Mouse (Mus musculus): ENCODE measurements around the gene Gucd1.
"Not testable (repeated sequence)": the region's sequence is repeated elsewhere in the genome, so short reads cannot be mapped to it uniquely, and the experiment has no call there.

The Gucd1 gene
- long read RNA-seq, experiment 1, partial matches to known transcripts, result 0 of 4 reads
- long read RNA-seq, experiment 1, other reads (novel, unspliced or antisense), result 1 of 4 reads
- long read RNA-seq, experiment 2, partial matches to known transcripts, result 1 of 3 reads
- long read RNA-seq, experiment 2, other reads (novel, unspliced or antisense), result 0 of 3 reads

- intact Hi-C loops (cut with DNase I), result no loop called here
Observed at GRCm38 (mm10) chr10:75517758-75518143, at the start of gene Gucd1. TSS of gene Gucd1 (minus strand) at chr10:75517972.

GRCm38 (mm10) chr10:75566765-75567164 lies 49.0 kb upstream of the Gucd1 start:
- intact Hi-C loops (cut with DNase I), result not testable (repeated sequence)

- intact Hi-C loops (cut with DNase I), result no loop called here
Observed at GRCm38 (mm10) chr10:75566321-75566720, 48.5 kb upstream of the Gucd1 start.

GRCm38 (mm10) chr10:75565906-75566305 lies 48.1 kb upstream of the Gucd1 start:
- intact Hi-C loops (cut with DNase I), result no loop called here

- intact Hi-C loops (cut with DNase I), result no loop called here
Observed at GRCm38 (mm10) chr10:75565436-75565835, 47.7 kb upstream of the Gucd1 start.

- intact Hi-C loops (cut with DNase I), result no loop called here
Observed at GRCm38 (mm10) chr10:75564687-75565265, 47.0 kb upstream of the Gucd1 start.

- intact Hi-C loops (cut with DNase I), result no loop called here
Observed at GRCm38 (mm10) chr10:75562596-75562995, 44.8 kb upstream of the Gucd1 start.

GRCm38 (mm10) chr10:75561071-75561654 lies 43.4 kb upstream of the Gucd1 start, which contains the start of gene Ggt1:
TSS of gene Ggt1 (plus strand) at chr10:75561604.
- intact Hi-C loops (cut with DNase I), result no loop called here

- intact Hi-C loops (cut with DNase I), result no loop called here
Observed at GRCm38 (mm10) chr10:75560549-75560899, 42.8 kb upstream of the Gucd1 start.

- intact Hi-C loops (cut with DNase I), result no loop called here
Observed at GRCm38 (mm10) chr10:75559676-75560548, 42.1 kb upstream of the Gucd1 start, which contains the start of gene Lrrc75b. TSS of gene Lrrc75b (minus strand) at chr10:75560330.

GRCm38 (mm10) chr10:75559041-75559675 lies 41.4 kb upstream of the Gucd1 start:
- intact Hi-C loops (cut with DNase I), result no loop called here

GRCm38 (mm10) chr10:75558515-75558914 lies 40.7 kb upstream of the Gucd1 start:
- intact Hi-C loops (cut with DNase I), result no loop called here

GRCm38 (mm10) chr10:75556026-75556425 lies 38.3 kb upstream of the Gucd1 start:
- intact Hi-C loops (cut with DNase I), result no loop called here

- intact Hi-C loops (cut with DNase I), result no loop called here
Observed at GRCm38 (mm10) chr10:75555557-75555956, 37.8 kb upstream of the Gucd1 start.

GRCm38 (mm10) chr10:75554090-75554489 lies 36.3 kb upstream of the Gucd1 start:
- intact Hi-C loops (cut with DNase I), result no loop called here

- intact Hi-C loops (cut with DNase I), result no loop called here
Observed at GRCm38 (mm10) chr10:75552701-75553450, 35.1 kb upstream of the Gucd1 start.

GRCm38 (mm10) chr10:75552106-75552505 lies 34.3 kb upstream of the Gucd1 start:
- intact Hi-C loops (cut with DNase I), result no loop called here

- intact Hi-C loops (cut with DNase I), result no loop called here
Observed at GRCm38 (mm10) chr10:75551175-75551574, 33.4 kb upstream of the Gucd1 start.

- intact Hi-C loops (cut with DNase I), result no loop called here
Observed at GRCm38 (mm10) chr10:75549886-75550285, 32.1 kb upstream of the Gucd1 start.

- intact Hi-C loops (cut with DNase I), result no loop called here
Observed at GRCm38 (mm10) chr10:75548486-75548885, 30.7 kb upstream of the Gucd1 start.

- intact Hi-C loops (cut with DNase I), result no loop called here
Observed at GRCm38 (mm10) chr10:75547901-75548300, 30.1 kb upstream of the Gucd1 start.
